In genomic region chr8:124960226-124960880, GRCm38 (mm10) we compare ENCODE assay signal across 11 mouse cellular contexts. TPM values are rescaled to one million over a fixed set of nuclear protein-coding genes. Genes with fewer than 3 reads are reported as not detected.
A peak's percentile ranks its signal among the peaks of the same experiment; 100 is the strongest.
DNase-seq lines count a peak whose midpoint lies in the region; ATAC-seq and TF ChIP-seq lines count a peak whose summit lies in the region.
"Had no signal": no experiment of that assay in that cellular context is flagged by ENCODE, and none has a peak within 500 bp of the region (broad histone marks: within the 10 kb centered on the region; RNA-seq: fewer than 3 reads in every experiment).

No protein-coding gene starts in this region.

- TF ChIP-seq CTCF in stomach, postnatal 0 days (IDR thresholded peaks at IDR 0.05; ENCODE audit: low read depth) = no peak

- H3K27me3 ChIP-seq in heart, embryonic 11.5 days (ENCODE audit: control insufficient read depth, insufficient read depth, low read length) = no peaks in the 10 kb centered on the region
- no peaks in the 10 kb centered on the region for H3K27me3 ChIP-seq in stomach, embryonic 15.5 days (replicated peaks)
- no peaks in the 10 kb centered on the region for H3K27me3 ChIP-seq in stomach, postnatal 0 days (ENCODE audit: control insufficient read depth, insufficient read depth, low read length)

- TF ChIP-seq EP300 in stomach, postnatal 0 days (optimal IDR thresholded peaks at IDR 0.05) = no peak

- ATAC-seq in heart, embryonic 11.5 days (replicated peaks; ENCODE audit: insufficient number of reproducible peaks, low FRiP score, low TSS enrichment) = no peak
- ATAC-seq in stomach, embryonic 15.5 days (ENCODE audit: insufficient read depth, low FRiP score, low read depth) = no peak
- ATAC-seq in stomach, postnatal 0 days (ENCODE audit: low FRiP score, low TSS enrichment) = no peak

- no peak overlapping the region for H3K4me2 ChIP-seq in heart, embryonic 11.5 days
- no peak overlapping the region for H3K4me2 ChIP-seq in stomach, embryonic 15.5 days
- H3K4me2 ChIP-seq in stomach, postnatal 0 days (replicated peaks; ENCODE audit: low read depth) = no peak overlapping the region; the same call in 1 of the 2 replicates

- no peaks in the 10 kb centered on the region for H3K9me3 ChIP-seq in heart, embryonic 11.5 days (replicated peaks; ENCODE audit: control insufficient read depth, low read length)
- H3K9me3 ChIP-seq in stomach, embryonic 15.5 days = no peaks in the 10 kb centered on the region
- no peaks in the 10 kb centered on the region for H3K9me3 ChIP-seq in stomach, postnatal 0 days (ENCODE audit: control insufficient read depth, low read length)

- H3K4me1 ChIP-seq in heart, embryonic 11.5 days (ENCODE audit: control insufficient read depth, insufficient read depth, low read length) = peaks cover 15% of the 10 kb centered on the region
- H3K4me1 ChIP-seq in stomach, embryonic 15.5 days = peaks cover 7% of the 10 kb centered on the region
- H3K4me1 ChIP-seq in stomach, postnatal 0 days (replicated peaks; ENCODE audit: control insufficient read depth, insufficient read depth) = no peaks in the 10 kb centered on the region

- H3K4me3 ChIP-seq in heart, embryonic 11.5 days (ENCODE audit: low read depth, low read length) = no peak overlapping the region
- H3K4me3 ChIP-seq in stomach, embryonic 15.5 days (replicated peaks) = no peak overlapping the region
- no peak overlapping the region for H3K4me3 ChIP-seq in stomach, postnatal 0 days (ENCODE audit: low read depth, low read length)

- no peak overlapping the region for H3K9ac ChIP-seq in heart, embryonic 11.5 days (ENCODE audit: low read depth, low read length)
- no peak overlapping the region for H3K9ac ChIP-seq in stomach, embryonic 15.5 days
- no peak overlapping the region for H3K9ac ChIP-seq in stomach, postnatal 0 days (ENCODE audit: low read length)
- H3K9ac ChIP-seq: liver, embryonic 14.5 days had no signal

- H3K27ac ChIP-seq in heart, embryonic 11.5 days (ENCODE audit: low read depth, low read length) = peak overlapping the region; percentile 46
- H3K27ac ChIP-seq in stomach, embryonic 15.5 days = peak overlapping the region; percentile 23; the same call in 1 of the 2 replicates
- no peak overlapping the region for H3K27ac ChIP-seq in stomach, postnatal 0 days (replicated peaks)
- H3K27ac ChIP-seq: liver, embryonic 14.5 days had no signal

- 14% methylated on average over 8 of the region's 8 CpGs for WGBS in heart, embryonic 11.5 days (ENCODE audit: insufficient replicate concordance)
- WGBS in stomach, embryonic 15.5 days = 7% methylated on average over 8 of the region's 8 CpGs
- WGBS in stomach, postnatal 0 days = 8% methylated on average over 8 of the region's 8 CpGs

- intact Hi-C loops in heart, postnatal 36 days (cut with DNase I) = no loop called here

- H3K36me3 ChIP-seq in heart, embryonic 11.5 days (ENCODE audit: control insufficient read depth, insufficient read depth, low read length) = no peaks in the 10 kb centered on the region
- H3K36me3 ChIP-seq in stomach, embryonic 15.5 days = no peaks in the 10 kb centered on the region
- H3K36me3 ChIP-seq in stomach, postnatal 0 days (ENCODE audit: control insufficient read depth, insufficient read depth, low read length) = no peaks in the 10 kb centered on the region

- no peak for DNase-seq in heart, postnatal 36 days
- DNase-seq in stomach, postnatal 0 days (ENCODE audit: low spot score) = no peak
- DNase-seq in kidney, postnatal 10 days = peak; percentile 70
- no peak for DNase-seq in ovary, postnatal 36 days (ENCODE audit: low spot score)
- no peak for DNase-seq in cerebellum, adult 18-20 months
- DNase-seq in thymus, postnatal 10 days (ENCODE audit: low spot score in 2 of 2) = no peak
- DNase-seq: cerebellum, postnatal 36 days; right cerebral cortex, adult 18-20 months had no signal

RNA-seq across cellular contexts. Expression of gene Egln1, which starts 11.2 kb away (rescaled TPM):
- polyA plus RNA-seq in heart, embryonic 11.5 days (2014; fragmentation: Nextera tagmentation; extraction: Ambion mirVana) = 18.5 and 23.2 TPM in 2 replicates
- total RNA-seq in heart, postnatal 36 days (2021) = 100 to 1,000 TPM; 294 to 306 TPM
- polyA plus RNA-seq in stomach, embryonic 15.5 days (2015; fragmentation: Nextera tagmentation; extraction: Ambion mirVana) = 14.0 and 15.2 TPM in 2 replicates
- polyA plus RNA-seq in stomach, postnatal 0 days (2015; fragmentation: Nextera tagmentation; extraction: Ambion mirVana) = 7.1 and 7.5 TPM in 2 replicates

RNA-seq across cellular contexts. Expression of gene Tsnax, which starts 52.4 kb away (rescaled TPM):
- polyA plus RNA-seq in heart, embryonic 11.5 days (2014; fragmentation: Nextera tagmentation; extraction: Ambion mirVana) = 90.9 and 101 TPM in 2 replicates
- total RNA-seq in heart, postnatal 36 days (2021) = 10 to 100 TPM; 73.6 to 80.4 TPM
- 111 and 117 TPM in 2 replicates for polyA plus RNA-seq in stomach, embryonic 15.5 days (2015; fragmentation: Nextera tagmentation; extraction: Ambion mirVana)
- 62.5 and 66.2 TPM in 2 replicates for polyA plus RNA-seq in stomach, postnatal 0 days (2015; fragmentation: Nextera tagmentation; extraction: Ambion mirVana)
